Mouse (Mus musculus): ENCODE results near the gene Tnfrsf13b. TPM values are rescaled to one million over a fixed set of nuclear protein-coding genes. Genes with fewer than 3 reads are reported as not detected.
A peak's percentile ranks its signal among the peaks of the same experiment; 100 is the strongest.
"Not testable (repeated sequence)": the region's sequence is repeated elsewhere in the genome, so short reads cannot be mapped to it uniquely, and the experiment has no call there.

Tnfrsf13b gene
- polyA plus RNA-seq, 1 experiment from 2014 or later = 2.2 TPM

- Histone ChIP-seq H3K4me2 (peak overlapping the region; percentile 87), H3K9me3 (replicated peaks) (no peaks in the 10 kb centered on the region), H3K27ac (ENCODE audit: poor library complexity, severe bottlenecking) (peak overlapping the region; percentile 99), H3K36me3 (peaks cover 4% of the 10 kb centered on the region), H3K4me1 (replicated peaks) (peaks cover 28% of the 10 kb centered on the region), H3K27me3 (replicated peaks) (no peaks in the 10 kb centered on the region), H3K4me3 (peak overlapping the region; percentile 98), H3K9ac (peak overlapping the region; percentile 99)
- WGBS = 1% methylated on average over 28 of the region's 28 CpGs
- ATAC-seq (ENCODE audit: insufficient number of reproducible peaks, low FRiP score) = peak; percentile 40
Measured at GRCm38 (mm10) chr11:61174291-61174820, 47.8 kb downstream of the Tnfrsf13b start.

- Histone ChIP-seq H3K27ac (ENCODE audit: poor library complexity, severe bottlenecking) (peak within 1 kb of the TSS; percentile 99), H3K36me3 (peaks cover 4% of the 10 kb centered on the region), H3K27me3 (replicated peaks) (no peaks in the 10 kb centered on the region), H3K9me3 (replicated peaks) (no peaks in the 10 kb centered on the region), H3K4me2 (peak within 1 kb of the TSS; percentile 87), H3K9ac (peak within 1 kb of the TSS; percentile 99), H3K4me1 (replicated peaks) (peaks cover 24% of the 10 kb centered on the region), H3K4me3 (peak within 1 kb of the TSS; percentile 98)
- under 1% methylated on average over 65 of the region's 69 CpGs for WGBS
- ATAC-seq (ENCODE audit: insufficient number of reproducible peaks, low FRiP score) = peak; percentile 97
Measured at GRCm38 (mm10) chr11:61174821-61175658, 48.5 kb downstream of the Tnfrsf13b start, which contains the start of gene Usp22. Usp22 (minus strand) TSS chr11:61175055.

DNA sequence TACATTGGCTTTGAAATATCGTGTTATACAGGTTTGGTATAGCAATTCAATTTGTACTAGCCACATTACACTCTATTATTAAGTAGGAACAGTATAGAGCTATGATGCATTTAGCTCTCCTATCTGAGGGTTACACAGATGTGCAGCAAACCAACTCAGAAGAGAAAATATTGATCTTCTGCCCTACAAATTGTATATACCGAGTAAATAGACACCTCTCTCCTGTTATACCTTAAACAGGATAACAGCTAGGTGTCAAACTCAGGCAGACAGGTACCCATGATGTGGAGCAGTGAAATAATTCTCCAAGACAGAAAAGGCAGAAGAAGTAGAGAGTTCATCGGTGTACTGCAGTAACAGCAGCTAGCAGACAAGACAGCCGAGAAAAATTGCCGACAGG lies 49.2 kb downstream of the Tnfrsf13b start:
- Histone ChIP-seq H3K9me3 (replicated peaks) (no peaks in the 10 kb centered on the region), H3K27ac (ENCODE audit: poor library complexity, severe bottlenecking) (no peak overlapping the region), H3K4me1 (replicated peaks) (peaks cover 17% of the 10 kb centered on the region), H3K4me2 (no peak overlapping the region), H3K36me3 (peaks cover 4% of the 10 kb centered on the region), H3K4me3 (no peak overlapping the region), H3K27me3 (replicated peaks) (no peaks in the 10 kb centered on the region), H3K9ac (no peak overlapping the region)
- WGBS = 72% methylated on average over 5 of the region's 5 CpGs
- ATAC-seq (ENCODE audit: insufficient number of reproducible peaks, low FRiP score) = no peak

- WGBS = 94% methylated on average over 1 of the region's 1 CpGs
- no peak for ATAC-seq (ENCODE audit: insufficient number of reproducible peaks, low FRiP score)
Measured at GRCm38 (mm10) chr11:61176321-61176720, 49.8 kb downstream of the Tnfrsf13b start.

GRCm38 (mm10) chr11:61180361-61180760 lies 53.8 kb downstream of the Tnfrsf13b start:
- Histone ChIP-seq H3K27ac (ENCODE audit: poor library complexity, severe bottlenecking) (no peak overlapping the region), H3K4me2 (no peak overlapping the region), H3K27me3 (replicated peaks) (no peaks in the 10 kb centered on the region), H3K4me1 (replicated peaks) (no peaks in the 10 kb centered on the region), H3K36me3 (no peaks in the 10 kb centered on the region), H3K4me3 (no peak overlapping the region), H3K9ac (no peak overlapping the region), H3K9me3 (replicated peaks) (peaks cover 2% of the 10 kb centered on the region; the same call in 1 of the 2 replicates)
- WGBS = 86% methylated on average over 3 of the region's 3 CpGs
- no peak for ATAC-seq (ENCODE audit: insufficient number of reproducible peaks, low FRiP score)

More at GRCm38 (mm10) chr11:61176321-61176720, 49.8 kb downstream of the Tnfrsf13b start:
- H3K9me3 ChIP-seq (replicated peaks) = no peaks in the 10 kb centered on the region
- no peak overlapping the region for H3K4me2 ChIP-seq
- no peaks in the 10 kb centered on the region for H3K27me3 ChIP-seq (replicated peaks)
- H3K4me1 ChIP-seq (replicated peaks) = peaks cover 17% of the 10 kb centered on the region
- no peak overlapping the region for H3K4me3 ChIP-seq
- H3K9ac ChIP-seq = no peak overlapping the region
- no peak overlapping the region for H3K27ac ChIP-seq (ENCODE audit: poor library complexity, severe bottlenecking)
- peaks cover 4% of the 10 kb centered on the region for H3K36me3 ChIP-seq

GRCm38 (mm10) chr11:61181624-61182023 lies 55.1 kb downstream of the Tnfrsf13b start:
- Histone ChIP-seq H3K4me1 (replicated peaks) (no peaks in the 10 kb centered on the region), H3K9me3 (replicated peaks) (peaks cover 2% of the 10 kb centered on the region; the same call in 1 of the 2 replicates), H3K9ac (no peak overlapping the region), H3K4me2 (no peak overlapping the region), H3K4me3 (no peak overlapping the region), H3K27ac (ENCODE audit: poor library complexity, severe bottlenecking) (no peak overlapping the region), H3K36me3 (no peaks in the 10 kb centered on the region), H3K27me3 (replicated peaks) (no peaks in the 10 kb centered on the region)
- ATAC-seq (ENCODE audit: insufficient number of reproducible peaks, low FRiP score) = no peak

GRCm38 (mm10) chr11:61183820-61184219 lies 57.3 kb downstream of the Tnfrsf13b start:
- Histone ChIP-seq H3K27me3 (replicated peaks) (no peaks in the 10 kb centered on the region), H3K9me3 (replicated peaks) (peaks cover 2% of the 10 kb centered on the region; the same call in 1 of the 2 replicates), H3K4me1 (replicated peaks) (no peaks in the 10 kb centered on the region), H3K4me3 (no peak overlapping the region), H3K4me2 (no peak overlapping the region), H3K27ac (ENCODE audit: poor library complexity, severe bottlenecking) (no peak overlapping the region), H3K36me3 (no peaks in the 10 kb centered on the region), H3K9ac (no peak overlapping the region)
- 69% methylated on average over 1 of the region's 1 CpGs for WGBS
- no peak for ATAC-seq (ENCODE audit: insufficient number of reproducible peaks, low FRiP score)

DNA sequence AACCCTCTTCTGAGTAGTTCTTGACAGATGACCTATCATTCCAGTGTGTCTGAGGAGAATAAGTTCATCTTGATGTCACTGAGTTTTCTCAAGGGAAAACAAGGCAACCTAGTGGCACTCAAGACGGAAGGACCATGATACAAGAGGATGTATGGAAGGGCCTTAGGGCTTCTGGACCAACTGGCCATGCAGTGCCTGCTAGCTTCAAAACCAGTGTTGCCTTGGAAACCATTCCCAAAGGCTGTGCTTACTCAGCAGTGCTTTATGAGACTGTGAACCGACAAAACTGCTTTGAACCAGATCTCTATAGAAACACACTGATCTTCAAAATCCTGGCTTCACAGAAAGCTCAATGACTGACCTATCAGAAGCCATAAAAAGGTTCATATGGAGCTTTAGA lies 64.2 kb downstream of the Tnfrsf13b start:
- Histone ChIP-seq H3K4me3 (no peak overlapping the region), H3K4me2 (no peak overlapping the region), H3K27ac (ENCODE audit: poor library complexity, severe bottlenecking) (no peak overlapping the region), H3K9me3 (replicated peaks) (no peaks in the 10 kb centered on the region), H3K27me3 (replicated peaks) (peaks cover 13% of the 10 kb centered on the region), H3K9ac (no peak overlapping the region), H3K36me3 (no peaks in the 10 kb centered on the region), H3K4me1 (replicated peaks) (no peaks in the 10 kb centered on the region)
- no peak for ATAC-seq (ENCODE audit: insufficient number of reproducible peaks, low FRiP score)
- WGBS = 70% methylated on average over 2 of the region's 2 CpGs

- not testable (repeated sequence) for H3K4me1 ChIP-seq (replicated peaks); H3K4me3 ChIP-seq; H3K36me3 ChIP-seq; H3K9ac ChIP-seq; H3K9me3 ChIP-seq (replicated peaks); ATAC-seq (ENCODE audit: insufficient number of reproducible peaks, low FRiP score); H3K4me2 ChIP-seq; H3K27ac ChIP-seq (ENCODE audit: poor library complexity, severe bottlenecking)
- H3K27me3 ChIP-seq (replicated peaks) = peaks cover 13% of the 10 kb centered on the region
- WGBS = 93% methylated on average over 9 of the region's 10 CpGs
Measured at GRCm38 (mm10) chr11:61192123-61192522, 65.6 kb downstream of the Tnfrsf13b start.

DNA sequence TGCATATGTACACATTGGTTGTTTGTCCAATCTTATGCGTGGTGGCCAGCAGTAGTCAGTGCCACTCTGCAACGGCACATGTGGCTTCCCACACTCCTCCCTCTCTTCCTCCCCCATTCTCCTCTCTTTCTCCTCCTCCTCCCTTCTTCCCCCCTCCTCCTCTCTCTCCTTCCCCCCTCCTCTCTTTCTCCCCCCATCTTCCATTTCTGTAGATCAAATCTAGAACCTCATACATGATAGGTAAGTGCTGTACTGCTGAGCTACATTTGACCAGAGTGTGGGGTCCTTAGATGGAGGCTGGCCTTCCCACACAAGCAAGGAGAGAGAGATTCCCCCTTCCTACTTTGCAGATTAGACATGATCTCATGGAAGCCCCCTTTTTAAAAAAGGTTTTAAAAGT lies 66.2 kb downstream of the Tnfrsf13b start:
- no peak for ATAC-seq (ENCODE audit: insufficient number of reproducible peaks, low FRiP score)
- peaks cover 13% of the 10 kb centered on the region for H3K27me3 ChIP-seq (replicated peaks)
- H3K36me3 ChIP-seq = no peaks in the 10 kb centered on the region
- H3K9ac ChIP-seq = no peak overlapping the region
- H3K4me1 ChIP-seq (replicated peaks) = no peaks in the 10 kb centered on the region
- no peak overlapping the region for H3K4me2 ChIP-seq
- H3K27ac ChIP-seq (ENCODE audit: poor library complexity, severe bottlenecking) = no peak overlapping the region
- 95% methylated on average over 2 of the region's 2 CpGs for WGBS
- H3K9me3 ChIP-seq (replicated peaks) = no peaks in the 10 kb centered on the region
- H3K4me3 ChIP-seq = no peak overlapping the region

GRCm38 (mm10) chr11:61193392-61193791 lies 66.8 kb downstream of the Tnfrsf13b start:
- no peak for ATAC-seq (ENCODE audit: insufficient number of reproducible peaks, low FRiP score)
- Histone ChIP-seq H3K9ac (no peak overlapping the region), H3K27ac (ENCODE audit: poor library complexity, severe bottlenecking) (no peak overlapping the region), H3K4me3 (no peak overlapping the region), H3K9me3 (replicated peaks) (no peaks in the 10 kb centered on the region), H3K4me1 (replicated peaks) (no peaks in the 10 kb centered on the region), H3K36me3 (no peaks in the 10 kb centered on the region), H3K4me2 (no peak overlapping the region), H3K27me3 (replicated peaks) (peaks cover 13% of the 10 kb centered on the region)
- 7% methylated on average over 9 of the region's 9 CpGs for WGBS
